Mouse (Mus musculus) ES-E14 (cell line): Measurements from ENCODE around the gene Ifit1bl1.

Experiments
- CHD2 ChIP-seq: IDR thresholded peaks from 2 replicates; pipeline ENCODE4 v1.6.1; 2014; ENCODE audit warnings: mild to moderate bottlenecking, low read depth, low read length, inconsistent platforms
- HCFC1 ChIP-seq: IDR thresholded peaks from 2 replicates; pipeline ENCODE4 v1.6.1; 2012; ENCODE audit warnings: low read length, inconsistent platforms, borderline replicate concordance; ENCODE audit not compliant: insufficient read depth
- MAFK ChIP-seq: IDR thresholded peaks from 2 replicates; pipeline ENCODE4 v1.6.1; 2014; ENCODE audit warnings: mild to moderate bottlenecking, low read depth, low read length, inconsistent platforms; ENCODE audit not compliant: insufficient read depth

GRCm38 (mm10) chr19:34605472-34605871, 3.7 kb upstream of the Ifit1bl1 start:
- no peak for TF ChIP-seq CHD2
- TF ChIP-seq MAFK = no peak
- no peak for TF ChIP-seq HCFC1
